Mouse (Mus musculus) E14TG2a.4 (cell line): ENCODE results near the gene Crk.

ENCODE experiments used
- CTCF ChIP-seq: conservative IDR thresholded peaks from 2 replicates; pipeline ENCODE4 v1.5.1; 2014; ENCODE audit warnings: low read length
- NANOG ChIP-seq: IDR thresholded peaks from 2 replicates; pipeline ENCODE4 v1.6.1; 2014; ENCODE audit warnings: borderline replicate concordance, low read length, mixed read lengths
- POU5F1 ChIP-seq: IDR thresholded peaks from 2 replicates; pipeline ENCODE4 v1.6.1; 2014; ENCODE audit warnings: low read length, borderline replicate concordance

- TF ChIP-seq CTCF (no peak), POU5F1 (no peak), NANOG (no peak)
These were observed 58.9 kb downstream of the Crk start for GRCm38 (mm10) chr11:75737806-75738476.
